Mouse (Mus musculus): ENCODE data around the gene Mafk.

The Mafk gene

DNA sequence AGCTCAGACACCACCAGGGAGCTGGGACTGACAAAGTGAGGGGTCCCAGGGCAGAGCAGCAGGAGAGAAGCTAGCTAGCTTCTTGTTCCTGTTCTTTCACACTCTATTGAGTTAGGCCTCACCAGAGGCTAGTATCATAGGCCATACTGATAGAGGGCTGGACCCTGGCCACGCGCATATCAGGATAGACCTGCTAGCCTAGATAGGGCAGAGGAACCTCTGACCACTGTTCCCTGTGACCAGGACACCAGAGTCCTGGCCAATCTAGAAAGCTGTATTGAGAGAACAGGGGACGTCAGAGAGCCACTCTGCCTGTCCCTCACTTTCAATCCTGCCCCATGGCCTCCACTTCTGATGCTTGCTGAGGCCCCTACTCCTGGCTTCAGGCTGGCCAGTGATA, 26.7 kb downstream of the Mafk start:
- no peak for DNase-seq (ENCODE audit: low spot score in 2 of 2)

DNA sequence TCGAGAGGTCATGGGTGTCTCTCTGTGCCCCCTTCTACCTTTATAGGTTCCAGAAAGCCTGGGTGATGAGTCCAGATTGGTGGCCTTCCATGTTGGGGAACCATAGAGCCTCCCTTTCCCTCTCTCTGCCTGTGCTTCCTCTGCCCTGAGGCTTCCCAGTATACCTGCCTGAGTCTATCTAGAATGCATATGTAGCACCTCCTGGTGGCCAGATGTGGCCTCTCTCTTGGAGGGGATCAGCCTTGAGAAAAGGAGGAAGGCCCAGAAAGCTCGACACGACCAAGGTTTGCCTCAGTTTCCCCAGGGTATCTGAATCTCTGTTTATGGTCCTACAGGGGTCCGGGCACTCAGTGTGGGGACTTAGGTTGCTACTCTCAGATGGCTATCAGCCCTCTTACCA, 27.5 kb downstream of the Mafk start:
- no peak for DNase-seq (ENCODE audit: low spot score in 2 of 2)

DNA sequence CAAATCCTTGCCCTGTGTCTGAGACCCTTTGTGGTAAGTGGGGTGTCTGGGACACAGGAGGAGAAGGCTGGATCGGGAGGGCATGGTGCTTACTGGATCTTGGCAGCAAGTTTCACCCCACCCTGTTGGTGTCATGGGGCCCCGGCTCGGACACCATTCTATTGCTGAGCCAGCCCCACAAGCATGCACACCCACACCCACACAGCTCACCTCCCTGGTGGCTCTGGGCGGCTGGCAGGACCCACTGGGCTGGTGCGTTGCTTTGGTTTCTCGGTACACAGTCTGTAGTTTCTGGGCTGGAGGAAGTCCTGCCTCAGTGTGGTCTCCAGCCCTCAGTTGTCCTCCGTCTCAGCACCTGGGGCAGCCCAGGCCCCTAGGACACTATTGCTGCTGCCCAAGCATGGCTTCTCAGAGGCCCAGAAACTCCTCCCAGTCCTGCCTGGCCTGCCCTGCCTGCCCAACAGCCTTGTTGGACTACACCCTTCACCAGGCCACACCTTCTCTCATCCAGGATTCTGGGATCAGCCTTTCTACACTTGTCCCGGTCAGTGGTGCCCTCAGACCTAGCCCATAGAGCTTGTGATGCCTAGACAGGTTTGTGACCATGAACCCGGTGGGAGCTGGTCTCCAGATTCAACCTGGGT, 28.3 kb downstream of the Mafk start, which contains the start of gene Tmem184a:
Tmem184a (minus strand) TSS at position 380 of the 644 bp plus-strand sequence.
- DNase-seq (ENCODE audit: low spot score in 2 of 2): no peak

DNA sequence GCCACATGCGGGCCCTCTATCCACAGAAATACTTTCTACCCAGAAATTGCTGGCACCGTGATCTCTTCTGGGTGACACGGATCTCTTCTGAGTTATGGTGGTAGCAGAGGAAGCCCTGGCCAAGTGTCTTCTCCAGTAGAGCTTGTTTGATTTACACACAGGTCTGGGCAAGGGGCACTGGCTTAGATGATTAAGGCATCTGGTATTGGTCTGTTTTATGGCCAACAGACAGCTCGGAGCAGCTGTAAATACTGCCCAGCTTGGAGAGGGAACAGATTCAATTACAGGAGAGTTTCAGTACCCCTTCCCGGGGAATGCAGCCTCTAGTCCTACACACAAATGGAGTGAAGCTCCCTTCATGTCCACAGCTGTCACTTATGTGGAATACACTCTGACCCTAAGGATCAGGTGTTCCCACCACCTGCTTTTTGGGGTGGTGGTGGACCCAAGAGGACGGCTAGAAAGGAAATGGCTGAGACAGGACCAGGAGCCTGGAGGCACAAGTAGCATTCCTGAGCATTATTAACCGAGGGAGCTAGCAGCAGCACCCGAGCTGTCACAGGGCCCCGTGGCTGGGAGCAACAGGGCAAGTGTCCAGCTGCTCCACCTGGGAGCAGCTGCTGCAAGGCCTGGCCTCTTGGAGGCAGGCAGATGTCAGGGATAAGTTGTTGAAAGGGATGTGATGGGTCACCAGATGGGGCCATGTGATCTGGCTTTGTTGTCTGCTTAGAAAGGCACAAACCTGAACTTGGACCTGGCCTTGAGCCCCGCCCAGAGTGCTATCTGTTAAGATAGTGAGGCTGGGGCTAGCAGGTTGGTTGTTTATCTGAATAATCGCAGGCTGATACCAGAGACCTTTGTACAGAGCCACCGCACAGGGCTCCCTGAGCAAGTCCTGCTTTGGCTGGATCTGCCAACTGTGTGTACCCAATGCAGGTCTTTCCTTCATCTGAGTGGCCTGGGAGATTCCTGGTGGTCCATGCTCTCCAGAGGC, 30.4 kb downstream of the Mafk start:
- DNase-seq (ENCODE audit: low spot score in 2 of 2): no peak

DNA sequence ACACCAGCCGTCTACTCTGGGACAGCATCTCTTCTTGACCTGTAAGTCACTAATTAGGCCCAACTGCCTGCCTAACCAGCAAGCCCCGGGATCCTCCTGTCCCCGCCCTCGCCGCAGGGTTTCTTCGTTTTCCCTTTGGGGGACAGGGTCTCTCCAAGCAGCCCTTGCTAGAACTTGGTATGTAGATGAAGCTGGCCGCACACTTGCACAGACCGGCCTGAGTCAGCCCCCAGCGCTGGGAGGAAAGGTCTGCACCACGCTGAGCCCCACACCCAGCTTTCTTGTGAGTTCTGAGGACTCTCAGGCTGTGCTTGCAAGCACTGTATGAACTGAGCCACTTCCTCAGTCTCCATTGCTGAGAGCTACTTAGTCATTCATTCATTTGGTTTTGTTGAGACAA, 33.2 kb downstream of the Mafk start:
- no peak for DNase-seq (ENCODE audit: low spot score in 2 of 2)

DNA sequence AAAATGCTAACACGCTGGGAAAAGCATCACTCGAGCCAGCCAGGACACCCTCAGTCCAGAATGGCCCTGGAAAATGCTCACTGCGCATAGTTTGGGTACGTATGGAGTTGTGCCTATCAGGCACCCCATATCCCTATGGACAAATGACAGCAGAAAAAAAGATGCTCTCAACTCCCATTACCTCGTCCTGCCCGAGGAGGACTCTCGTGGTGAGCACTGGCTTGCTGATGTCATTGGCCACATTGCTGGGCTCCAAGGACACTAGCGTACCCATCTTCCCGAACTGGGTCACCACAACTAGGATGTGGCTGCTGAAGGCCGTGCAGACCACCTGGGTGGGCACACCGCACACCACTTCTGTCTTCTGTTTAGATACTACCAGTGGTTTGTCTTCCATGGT, 34.6 kb downstream of the Mafk start:
- no peak for DNase-seq (ENCODE audit: low spot score in 2 of 2)

DNA sequence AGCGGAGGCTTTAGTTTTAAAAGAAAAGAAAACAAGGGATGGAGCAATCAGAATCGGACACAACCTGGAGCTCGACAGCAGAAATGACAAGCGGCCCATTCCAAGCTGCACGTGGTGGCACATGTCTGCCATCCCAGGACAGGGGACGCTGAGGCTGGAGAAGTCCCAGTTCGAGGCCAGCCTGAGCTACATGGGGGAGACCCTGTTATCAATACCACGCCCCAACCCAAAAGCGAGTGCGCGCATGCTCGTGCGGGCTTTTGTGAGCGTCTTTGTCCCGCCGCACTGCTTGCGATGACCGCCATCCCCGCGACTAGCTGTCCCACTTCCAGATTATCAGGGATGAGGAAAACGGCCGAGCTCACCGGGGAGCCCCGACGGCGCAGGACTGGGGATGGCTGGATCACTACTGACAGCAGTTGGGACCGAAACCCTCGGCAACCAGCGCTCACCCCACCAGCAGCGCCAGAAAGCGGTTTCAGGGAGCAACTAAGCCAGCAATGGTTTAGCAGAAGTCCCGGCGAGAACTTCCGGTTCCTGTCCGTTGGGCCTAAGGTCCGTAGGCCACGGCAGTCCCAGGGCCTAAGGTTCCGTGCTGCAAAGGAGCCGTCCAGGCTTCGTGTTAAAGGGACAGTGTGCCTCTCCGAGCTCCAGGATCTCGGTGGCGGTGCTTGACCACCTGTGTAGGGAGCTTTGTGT, 35.2 kb downstream of the Mafk start, which contains the start of the genes Gm26938 and Psmg3:
Gm26938 (minus strand) TSS at position 51 of the 699 bp plus-strand sequence.
Psmg3 (minus strand) TSS at position 529 of the 699 bp plus-strand sequence.
- DNase-seq (ENCODE audit: low spot score in 2 of 2): peak; percentile 79 to 82

DNA sequence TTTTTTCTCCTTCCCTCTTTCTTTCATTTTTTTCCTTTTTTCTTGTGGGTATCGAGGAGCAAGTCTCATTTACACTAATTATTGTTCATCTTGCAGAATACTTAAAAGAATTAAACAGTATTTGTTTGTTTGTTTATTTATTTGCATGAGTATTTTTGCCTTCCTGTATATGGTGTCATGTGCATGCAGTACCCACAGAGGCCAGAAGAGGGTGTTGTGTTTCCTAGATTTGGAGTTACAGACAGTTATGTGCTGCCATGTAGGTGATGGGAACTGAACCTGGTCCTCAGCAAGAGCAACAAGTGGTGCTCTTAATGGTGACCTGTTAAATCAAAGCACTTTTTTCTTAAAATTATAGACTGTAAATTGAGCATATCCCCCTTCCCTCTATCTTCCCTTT, 36.3 kb downstream of the Mafk start:
- no peak for DNase-seq (ENCODE audit: low spot score in 2 of 2)

DNA sequence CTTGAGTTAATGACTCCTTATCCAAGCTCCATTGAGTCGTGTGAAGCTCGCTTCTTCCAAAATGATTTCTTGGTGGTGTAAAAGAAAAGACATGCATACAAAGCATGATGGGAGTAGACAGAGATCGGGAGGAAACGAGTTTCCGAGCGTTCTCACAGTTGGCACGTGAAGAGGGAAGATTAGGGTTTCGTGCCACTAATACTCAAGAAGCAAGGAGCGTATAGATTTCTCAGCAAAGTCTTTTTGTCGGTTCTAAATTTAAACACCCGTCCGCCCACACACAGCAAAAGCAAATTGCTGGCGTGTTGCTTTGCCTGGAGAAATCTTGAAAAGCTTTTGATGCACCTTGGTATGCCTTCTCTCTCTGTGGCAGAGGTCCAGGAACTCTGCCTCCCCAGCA, 38.1 kb downstream of the Mafk start:
- DNase-seq (ENCODE audit: low spot score in 2 of 2): peak; percentile 37 to 39

DNA sequence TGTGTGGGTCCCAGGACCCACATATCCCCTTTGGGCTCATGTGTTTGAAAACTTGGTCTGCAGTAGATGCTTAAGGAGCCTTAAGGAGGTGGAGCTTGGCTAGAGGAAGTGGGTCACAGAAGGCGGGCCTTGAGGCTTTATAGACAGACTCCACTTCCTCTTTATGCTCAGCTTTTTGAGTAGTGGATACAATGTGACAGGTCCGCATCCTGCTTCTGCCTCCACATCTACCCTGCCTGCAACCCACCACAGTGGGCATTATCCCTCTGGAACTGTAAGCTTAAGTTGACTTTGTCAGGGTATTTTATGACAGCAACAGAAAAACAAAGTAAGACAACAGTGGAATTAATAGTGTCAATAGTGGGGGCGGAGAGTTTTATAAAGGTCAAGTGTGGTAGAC, 39.4 kb downstream of the Mafk start:
- DNase-seq (ENCODE audit: low spot score in 2 of 2): no peak

DNA sequence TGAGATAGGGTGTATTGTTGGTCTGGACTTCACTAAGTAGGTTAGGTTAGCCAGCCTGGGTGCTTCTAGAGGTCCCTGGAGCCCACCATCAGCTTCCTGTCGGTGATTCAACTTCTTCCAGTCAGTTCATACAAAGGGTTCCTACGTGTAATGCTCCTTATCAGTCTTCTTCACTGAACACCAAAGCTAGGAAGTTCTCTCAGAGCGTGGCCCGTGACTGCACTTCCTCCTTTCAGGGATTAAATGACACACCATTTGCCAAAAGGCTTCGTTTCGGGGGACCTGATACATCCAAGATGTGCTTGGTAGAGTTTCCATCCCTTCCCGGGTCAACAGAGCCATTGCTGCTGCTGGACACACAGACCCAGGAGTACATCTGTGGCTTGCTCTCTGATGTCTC, 40.8 kb downstream of the Mafk start:
- no peak for DNase-seq (ENCODE audit: low spot score in 2 of 2)

DNA sequence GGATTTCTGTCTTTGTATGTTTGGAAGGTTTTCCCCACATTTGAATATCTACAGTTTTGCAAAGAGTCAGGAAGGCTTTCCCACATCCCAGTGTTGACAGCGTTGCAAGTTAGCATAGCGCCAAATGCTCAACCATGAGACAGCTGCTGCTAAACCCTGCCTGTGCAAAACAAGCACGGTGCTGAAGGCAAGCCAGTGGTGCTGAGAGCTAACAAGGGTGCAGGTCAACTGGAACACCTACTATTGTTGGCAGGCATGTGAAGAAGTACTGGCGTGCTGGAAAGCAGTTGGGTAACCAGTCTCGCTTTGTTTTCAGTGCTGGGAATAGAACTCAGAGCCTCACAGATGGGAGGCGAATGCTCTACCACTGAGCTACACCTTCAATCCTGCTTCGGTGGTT, 44.4 kb downstream of the Mafk start:
- DNase-seq (ENCODE audit: low spot score in 2 of 2): no peak

DNA sequence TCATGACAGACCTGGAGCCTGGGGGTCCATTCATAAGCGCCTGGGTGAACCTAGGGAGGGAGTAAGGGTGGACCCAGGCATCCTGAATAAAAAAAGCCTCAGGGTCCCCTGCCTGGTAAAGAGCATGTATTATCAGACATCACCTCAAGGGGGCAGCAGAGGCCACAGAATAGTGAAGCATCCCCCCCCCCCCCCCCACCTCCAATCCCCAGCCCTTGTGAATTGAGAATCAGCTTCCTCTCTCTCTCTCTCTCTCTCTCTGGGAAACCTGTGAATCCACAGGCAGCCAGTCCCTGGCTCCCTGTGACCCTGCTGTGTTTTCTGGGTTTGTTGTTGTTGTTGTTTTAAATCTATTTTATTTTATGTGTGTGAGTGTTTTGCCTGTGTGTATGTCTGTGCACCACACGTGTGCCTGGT, 47.2 kb downstream of the Mafk start:
- no peak for DNase-seq (ENCODE audit: low spot score in 2 of 2)

DNA sequence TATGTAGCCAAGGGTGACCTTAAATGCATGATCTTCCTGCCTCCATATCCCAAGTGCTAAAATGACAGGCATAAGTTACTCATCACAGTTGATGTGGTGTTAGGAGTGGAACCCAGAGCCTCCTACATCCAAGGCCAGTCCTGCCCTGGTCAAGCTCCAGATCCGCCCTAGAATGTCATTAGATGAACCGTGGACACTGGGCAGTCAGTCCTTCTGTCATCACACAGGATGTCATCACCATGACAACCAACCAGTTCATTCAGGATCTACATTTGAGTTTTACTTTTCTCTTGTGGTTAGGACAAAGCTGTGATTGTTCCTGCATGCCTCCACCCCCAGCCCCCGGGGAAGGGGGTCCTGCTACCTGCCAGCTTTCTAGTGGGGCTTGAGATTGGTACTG, 47.8 kb downstream of the Mafk start:
- DNase-seq (ENCODE audit: low spot score in 2 of 2): no peak

DNA sequence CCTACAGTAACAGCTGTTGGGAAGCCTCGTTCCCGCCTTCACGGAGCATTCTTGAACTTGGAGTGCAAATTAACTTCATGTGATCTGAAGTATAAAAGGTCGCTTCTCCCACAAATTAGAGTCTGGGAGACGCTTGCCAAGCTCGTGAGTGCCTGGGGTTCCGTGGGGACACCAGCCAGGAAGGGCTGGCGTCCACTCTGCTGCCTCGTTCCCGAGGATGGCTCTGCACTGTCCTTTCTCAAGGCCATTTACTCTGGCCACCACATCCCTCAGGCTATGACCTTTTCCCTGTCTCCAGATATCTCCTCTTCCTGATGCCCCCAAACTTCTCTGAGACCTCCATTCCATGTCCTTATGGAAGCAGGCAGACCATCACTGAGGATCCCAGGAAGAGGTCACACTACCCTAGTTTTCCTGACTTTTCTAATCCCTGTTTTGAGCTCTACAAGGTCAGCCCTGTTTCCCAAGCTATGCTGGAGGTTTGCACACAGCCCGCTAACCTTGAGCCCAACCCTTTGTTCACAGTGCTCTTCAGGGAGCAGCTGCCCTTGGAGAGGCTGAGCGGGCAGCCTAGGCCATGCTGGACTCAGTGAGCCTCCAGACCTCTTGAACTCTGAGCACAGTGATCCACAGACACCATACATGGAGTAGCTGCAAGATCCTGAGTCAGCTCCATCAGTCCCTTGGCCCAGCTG, 58.5 kb downstream of the Mafk start:
- DNase-seq (ENCODE audit: low spot score in 2 of 2): no peak
